Mouse (Mus musculus) hindbrain, embryonic 12.5 days (tissue): ENCODE data around the gene Ppp4r1. TPM values are rescaled to one million over a fixed set of nuclear protein-coding genes. Genes with fewer than 3 reads are reported as not detected.

Experiments
- ATAC-seq: fragments of 200-750 bp; cut with Nextera tagmentation; 2 replicates; pipeline ENCODE4 v1.8.0; 2017; ENCODE audit warnings: moderate TSS enrichment; ENCODE audit not compliant: low FRiP score
- H3K27ac ChIP-seq: fragments of 300-500 bp; sonication (generic); 2 replicates; pipeline ENCODE4 v1.5.1; 2016; ENCODE audit warnings: mild to moderate bottlenecking
- H3K27me3 ChIP-seq: fragments of 300-500 bp; sonication (generic); 2 replicates; pipeline ENCODE4 v1.6.1; 2016; ENCODE audit warnings: mild to moderate bottlenecking
- H3K36me3 ChIP-seq: fragments of 300-500 bp; sonication (generic); 2 replicates; pipeline ENCODE4 v1.6.1; 2016; ENCODE audit warnings: mild to moderate bottlenecking
- H3K4me1 ChIP-seq: fragments of 300-500 bp; sonication (generic); 2 replicates; pipeline ENCODE4 v1.6.1; 2016
- H3K4me2 ChIP-seq: fragments of 300-500 bp; sonication (generic); replicated peaks from 2 replicates; pipeline ENCODE4 v1.6.1; 2016; ENCODE audit warnings: mild to moderate bottlenecking
- H3K4me3 ChIP-seq: fragments of 300-500 bp; sonication (generic); 2 replicates; pipeline ENCODE4 v1.5.1; 2016; ENCODE audit warnings: mild to moderate bottlenecking
- H3K9ac ChIP-seq: fragments of 300-500 bp; sonication (generic); 2 replicates; pipeline ENCODE4 v1.6.1; 2016; ENCODE audit warnings: mild to moderate bottlenecking, moderate library complexity
- H3K9me3 ChIP-seq: fragments of 300-500 bp; sonication (generic); replicated peaks from 2 replicates; pipeline ENCODE4 v1.6.1; 2016; ENCODE audit warnings: mild to moderate bottlenecking
- WGBS: fragments of 180-500 bp; shearing (Covaris S2); methylation state at CpG from one replicate; pipeline ENCODE4 v1.1.7; 2016; 5-methylcytosine and 5-hydroxymethylcytosine counted together
- polyA plus RNA-seq: library from polyadenylated mRNA; unstranded; fragments of >200 nt; fragmentation: Nextera tagmentation; extraction: Ambion mirVana; gene quantifications from 2 replicates; pipeline ENCODE4 v1.2.1, GENCODE M21; 2016

Gene Ppp4r1
- polyA plus RNA-seq, 1 experiment from 2014 or later, result 60.8 TPM

- H3K27ac ChIP-seq, result no peak overlapping the region
- ATAC-seq, result no peak
- H3K9me3 ChIP-seq, result no peaks in the 10 kb centered on the region
- WGBS, result 86% methylated on average over 13 of the region's 13 CpGs
- no peak overlapping the region for H3K9ac ChIP-seq
- no peak overlapping the region for H3K4me3 ChIP-seq
- H3K4me1 ChIP-seq, result 0 out of 2 replicates have a peak, but pooled peaks cover 2% of the 10 kb centered on the region
- H3K4me2 ChIP-seq, result no peak overlapping the region
- 0 out of 2 replicates have a peak, but pooled peaks cover 6% of the 10 kb centered on the region for H3K36me3 ChIP-seq
- no peaks in the 10 kb centered on the region for H3K27me3 ChIP-seq
Measured at GRCm38 (mm10) chr17:65794096-65794850, 11.9 kb downstream of the Ppp4r1 start.

- 59% methylated on average over 7 of the region's 7 CpGs for WGBS
Measured at GRCm38 (mm10) chr17:65796056-65796455, 13.7 kb downstream of the Ppp4r1 start.

GRCm38 (mm10) chr17:65798446-65798845 lies 16.1 kb downstream of the Ppp4r1 start:
- Histone ChIP-seq H3K27ac (no peak overlapping the region), H3K27me3 (no peaks in the 10 kb centered on the region), H3K36me3 (0 out of 2 replicates have a peak, but pooled peaks cover 6% of the 10 kb centered on the region), H3K4me2 (no peak overlapping the region), H3K4me3 (no peak overlapping the region), H3K4me1 (0 out of 2 replicates have a peak, but pooled peaks cover 8% of the 10 kb centered on the region), H3K9me3 (no peaks in the 10 kb centered on the region), H3K9ac (no peak overlapping the region)
- no peak for ATAC-seq
- 78% methylated on average over 4 of the region's 4 CpGs for WGBS

More at GRCm38 (mm10) chr17:65796056-65796455, 13.7 kb downstream of the Ppp4r1 start:
- no peak overlapping the region for H3K27ac ChIP-seq
- no peak overlapping the region for H3K4me2 ChIP-seq
- 0 out of 2 replicates have a peak, but pooled peaks cover 5% of the 10 kb centered on the region for H3K4me1 ChIP-seq
- peak; percentile 43; the same call in 1 of the 2 replicates for ATAC-seq
- H3K4me3 ChIP-seq, result no peak overlapping the region
- H3K36me3 ChIP-seq, result 0 out of 2 replicates have a peak, but pooled peaks cover 6% of the 10 kb centered on the region
- H3K9me3 ChIP-seq, result no peaks in the 10 kb centered on the region
- H3K27me3 ChIP-seq, result no peaks in the 10 kb centered on the region
- H3K9ac ChIP-seq, result no peak overlapping the region

DNA sequence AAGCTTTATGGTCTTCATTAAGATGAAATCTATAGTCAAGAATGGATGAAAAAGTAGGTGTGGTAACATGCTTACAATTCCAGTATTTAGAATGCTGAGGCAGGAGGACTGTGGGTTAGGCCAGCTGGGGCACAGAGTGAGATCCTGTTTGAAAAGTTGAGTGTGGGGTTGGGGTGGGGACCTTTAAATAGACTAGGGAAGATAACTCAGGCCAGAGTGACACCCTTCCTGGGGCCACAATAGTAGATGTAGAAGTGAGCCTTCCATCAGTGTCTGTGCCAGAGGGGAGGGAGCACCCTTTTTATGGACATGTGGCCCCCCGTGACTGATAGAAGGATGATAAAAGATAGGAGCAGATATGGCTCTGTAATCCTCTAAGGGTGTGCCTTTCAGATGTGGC lies 17.0 kb downstream of the Ppp4r1 start:
- WGBS, result 100% methylated on average over 1 of the region's 1 CpGs
- H3K9me3 ChIP-seq, result no peaks in the 10 kb centered on the region
- ATAC-seq, result no peak

DNA sequence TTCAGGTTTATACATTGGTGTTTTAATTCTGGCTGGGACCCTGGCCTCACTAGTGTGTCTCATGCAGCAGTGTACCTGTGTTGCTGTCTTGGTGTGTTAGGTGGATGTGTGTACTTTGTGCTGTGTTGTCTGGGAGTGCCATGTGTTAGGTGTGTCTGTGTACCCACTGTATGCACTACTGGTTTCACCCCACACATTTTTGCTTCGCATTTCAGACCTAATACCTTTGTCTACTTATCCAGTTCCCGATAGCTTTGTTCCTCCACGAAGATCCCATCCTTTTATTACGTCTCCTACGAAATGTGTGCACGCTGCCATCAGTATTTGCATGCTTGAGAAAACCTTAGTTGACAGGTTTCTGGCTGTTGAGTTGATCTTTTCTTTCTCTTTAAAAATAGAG lies 18.1 kb downstream of the Ppp4r1 start:
- ATAC-seq, result no peak
- H3K9me3 ChIP-seq, result no peaks in the 10 kb centered on the region
- H3K27me3 ChIP-seq, result no peaks in the 10 kb centered on the region
- H3K4me3 ChIP-seq, result no peak overlapping the region
- H3K27ac ChIP-seq, result no peak overlapping the region
- H3K4me2 ChIP-seq, result no peak overlapping the region
- 92% methylated on average over 6 of the region's 6 CpGs for WGBS
- H3K9ac ChIP-seq, result no peak overlapping the region
- H3K4me1 ChIP-seq, result 0 out of 2 replicates have a peak, but pooled peaks cover 8% of the 10 kb centered on the region
- peaks cover 5% of the 10 kb centered on the region for H3K36me3 ChIP-seq

More for the DNA sequence above, 17.0 kb downstream of the Ppp4r1 start:
- Histone ChIP-seq H3K4me2 (no peak overlapping the region), H3K4me3 (no peak overlapping the region), H3K9ac (no peak overlapping the region), H3K27me3 (no peaks in the 10 kb centered on the region), H3K4me1 (0 out of 2 replicates have a peak, but pooled peaks cover 8% of the 10 kb centered on the region), H3K27ac (no peak overlapping the region), H3K36me3 (0 out of 2 replicates have a peak, but pooled peaks cover 6% of the 10 kb centered on the region)

- Histone ChIP-seq H3K4me2 (no peak overlapping the region), H3K9ac (no peak overlapping the region), H3K27me3 (no peaks in the 10 kb centered on the region), H3K27ac (peak overlapping the region; percentile 17; the same call in 1 of the 2 replicates), H3K9me3 (no peaks in the 10 kb centered on the region), H3K36me3 (peaks cover 7% of the 10 kb centered on the region), H3K4me1 (0 out of 2 replicates have a peak, but pooled peaks cover 6% of the 10 kb centered on the region), H3K4me3 (no peak overlapping the region)
- 67% methylated on average over 4 of the region's 4 CpGs for WGBS
- ATAC-seq, result no peak
Measured at GRCm38 (mm10) chr17:65802026-65802425, 19.7 kb downstream of the Ppp4r1 start.

- H3K4me3 ChIP-seq, result no peak overlapping the region
- no peak for ATAC-seq
- peaks cover 16% of the 10 kb centered on the region for H3K36me3 ChIP-seq
- 80% methylated on average over 4 of the region's 4 CpGs for WGBS
- no peak overlapping the region for H3K4me2 ChIP-seq
- no peak overlapping the region for H3K9ac ChIP-seq
- no peaks in the 10 kb centered on the region for H3K27me3 ChIP-seq
- H3K4me1 ChIP-seq, result 0 out of 2 replicates have a peak, but pooled peaks cover 3% of the 10 kb centered on the region
- H3K27ac ChIP-seq, result no peak overlapping the region
- H3K9me3 ChIP-seq, result no peaks in the 10 kb centered on the region
Measured at GRCm38 (mm10) chr17:65805966-65806365, 23.6 kb downstream of the Ppp4r1 start.

GRCm38 (mm10) chr17:65806416-65806815 lies 24.0 kb downstream of the Ppp4r1 start:
- no peak overlapping the region for H3K27ac ChIP-seq
- H3K27me3 ChIP-seq, result no peaks in the 10 kb centered on the region
- H3K4me2 ChIP-seq, result no peak overlapping the region
- no peak overlapping the region for H3K4me3 ChIP-seq
- no peak overlapping the region for H3K9ac ChIP-seq
- 96% methylated on average over 2 of the region's 2 CpGs for WGBS
- H3K9me3 ChIP-seq, result no peaks in the 10 kb centered on the region
- no peak for ATAC-seq
- 0 out of 2 replicates have a peak, but pooled peaks cover 3% of the 10 kb centered on the region for H3K4me1 ChIP-seq
- H3K36me3 ChIP-seq, result peaks cover 20% of the 10 kb centered on the region

DNA sequence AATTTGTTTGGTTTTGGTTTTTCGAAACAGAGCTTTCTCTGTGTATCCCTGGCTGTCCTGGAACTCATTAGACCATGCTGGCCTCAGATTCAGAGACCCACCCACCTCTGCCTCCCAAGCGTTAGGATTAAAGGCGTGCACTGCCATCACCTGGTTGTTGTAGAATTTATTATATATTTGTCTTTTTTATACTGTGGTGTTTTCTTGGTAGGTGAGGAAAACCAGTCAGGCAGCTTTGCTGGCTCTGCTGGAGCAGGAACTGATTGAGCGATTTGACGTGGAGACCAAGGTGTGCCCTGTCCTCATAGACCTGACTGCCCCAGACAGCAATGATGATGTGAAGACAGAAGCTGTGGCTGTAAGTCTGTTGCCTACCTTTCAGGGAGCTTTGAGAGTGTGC lies 28.7 kb downstream of the Ppp4r1 start:
- H3K4me3 ChIP-seq, result no peak overlapping the region
- ATAC-seq, result no peak
- peaks cover 44% of the 10 kb centered on the region for H3K36me3 ChIP-seq
- 91% methylated on average over 5 of the region's 5 CpGs for WGBS
- no peaks in the 10 kb centered on the region for H3K27me3 ChIP-seq
- H3K27ac ChIP-seq, result no peak overlapping the region
- H3K4me2 ChIP-seq, result no peak overlapping the region
- H3K9ac ChIP-seq, result no peak overlapping the region
- no peaks in the 10 kb centered on the region for H3K9me3 ChIP-seq
- H3K4me1 ChIP-seq, result no peaks in the 10 kb centered on the region

- H3K27me3 ChIP-seq, result no peaks in the 10 kb centered on the region
- WGBS, result 93% methylated on average over 8 of the region's 8 CpGs
- peaks cover 64% of the 10 kb centered on the region for H3K36me3 ChIP-seq
- no peaks in the 10 kb centered on the region for H3K9me3 ChIP-seq
- no peak overlapping the region for H3K4me2 ChIP-seq
- ATAC-seq, result no peak
- no peak overlapping the region for H3K27ac ChIP-seq
- no peak overlapping the region for H3K9ac ChIP-seq
- no peak overlapping the region for H3K4me3 ChIP-seq
- H3K4me1 ChIP-seq, result no peaks in the 10 kb centered on the region
Measured at GRCm38 (mm10) chr17:65813763-65814162, 31.4 kb downstream of the Ppp4r1 start.

GRCm38 (mm10) chr17:65820197-65820596 lies 37.8 kb downstream of the Ppp4r1 start:
- no peak overlapping the region for H3K27ac ChIP-seq
- H3K4me1 ChIP-seq, result no peaks in the 10 kb centered on the region
- no peak for ATAC-seq
- peaks cover 65% of the 10 kb centered on the region for H3K36me3 ChIP-seq
- WGBS, result 86% methylated on average over 5 of the region's 5 CpGs
- H3K4me3 ChIP-seq, result no peak overlapping the region
- no peak overlapping the region for H3K4me2 ChIP-seq
- H3K9me3 ChIP-seq, result no peaks in the 10 kb centered on the region
- H3K27me3 ChIP-seq, result no peaks in the 10 kb centered on the region
- no peak overlapping the region for H3K9ac ChIP-seq

DNA sequence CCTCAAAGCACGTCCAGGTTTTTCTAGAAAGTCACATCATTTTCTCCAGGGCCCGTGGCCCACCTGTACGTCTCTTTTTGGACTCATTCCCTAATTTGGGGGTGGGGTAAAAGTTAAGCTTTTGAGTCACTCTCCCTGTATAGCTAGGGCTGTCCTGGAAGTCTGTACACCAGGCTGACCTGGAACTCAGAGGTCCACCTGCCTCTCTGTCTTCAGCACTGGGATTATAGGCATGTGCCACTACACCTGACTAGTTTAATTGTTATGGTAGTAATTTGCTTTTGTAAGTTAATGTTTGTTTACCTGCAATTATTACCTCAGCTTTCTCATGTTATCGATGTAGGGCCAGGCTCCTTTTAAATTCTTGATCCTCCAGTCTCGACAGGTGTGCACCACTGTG lies 40.0 kb downstream of the Ppp4r1 start:
- H3K9me3 ChIP-seq, result no peaks in the 10 kb centered on the region
- H3K27ac ChIP-seq, result no peak overlapping the region
- no peak for ATAC-seq
- H3K4me1 ChIP-seq, result peaks cover 5% of the 10 kb centered on the region
- no peaks in the 10 kb centered on the region for H3K27me3 ChIP-seq
- no peak overlapping the region for H3K9ac ChIP-seq
- WGBS, result 92% methylated on average over 5 of the region's 5 CpGs
- H3K4me2 ChIP-seq, result no peak overlapping the region
- peaks cover 53% of the 10 kb centered on the region for H3K36me3 ChIP-seq
- H3K4me3 ChIP-seq, result no peak overlapping the region
